Mouse (Mus musculus) liver, adult 2 months (tissue): ENCODE measurements around the gene Dcun1d1. TPM values are rescaled to one million over a fixed set of nuclear protein-coding genes. Genes with fewer than 3 reads are reported as not detected.

Experiments used
- DNase-seq: peaks from one replicate; pipeline ENCODE4 v3.0.0-alpha.2; 2011; ENCODE audit warnings: low read depth, low spot score; ENCODE audit errors: extremely low read depth
- H3K27ac ChIP-seq: fragments of 200-500 bp; replicated peaks from 2 replicates; pipeline ENCODE4 v1.5.1; 2012; ENCODE audit warnings: low read depth, mild to moderate bottlenecking, control low read depth, inconsistent platforms, low read length; ENCODE audit not compliant: insufficient read depth
- H3K27me3 ChIP-seq: fragments of 200-500 bp; 2 replicates; pipeline ENCODE4 v1.6.1; 2012; ENCODE audit warnings: mild to moderate bottlenecking, moderate library complexity, low read length, inconsistent platforms; ENCODE audit not compliant: control insufficient read depth, insufficient read depth
- H3K36me3 ChIP-seq: fragments of 200-500 bp; 2 replicates; pipeline ENCODE4 v1.6.1; 2012; ENCODE audit warnings: low read length, inconsistent platforms; ENCODE audit not compliant: control insufficient read depth, insufficient read depth
- H3K4me1 ChIP-seq: fragments of 200-500 bp; 2 replicates; pipeline ENCODE4 v1.6.1; 2011; ENCODE audit warnings: low read length; ENCODE audit not compliant: control insufficient read depth, insufficient read depth
- H3K4me3 ChIP-seq: fragments of 200-500 bp; 2 replicates; pipeline ENCODE4 v1.5.1; 2011; ENCODE audit warnings: low read depth, mild to moderate bottlenecking, control low read depth, low read length, moderate library complexity; ENCODE audit not compliant: insufficient read depth
- H3K79me2 ChIP-seq: fragments of 200-500 bp; 2 replicates; pipeline ENCODE4 v1.6.1; 2012; ENCODE audit warnings: inconsistent platforms, mild to moderate bottlenecking, low read length, moderate library complexity; ENCODE audit not compliant: control insufficient read depth, insufficient read depth
- H3K9ac ChIP-seq: fragments of 200-500 bp; 2 replicates; pipeline ENCODE4 v1.6.1; 2012; ENCODE audit warnings: low read depth, mild to moderate bottlenecking, control low read depth, inconsistent platforms, low read length
- CTCF ChIP-seq: fragments of 200-500 bp; IDR thresholded peaks from 2 replicates; pipeline ENCODE4 v1.5.1; 2011; ENCODE audit warnings: low read depth, low read length, control low read depth
- POLR2A ChIP-seq: fragments of 200-500 bp; IDR thresholded peaks from 2 replicates; pipeline ENCODE4 v1.6.1; 2011; ENCODE audit warnings: low read length, control low read depth; ENCODE audit not compliant: insufficient read depth; ENCODE audit errors: extremely low read depth
- WGBS: fragments of 180-500 bp; shearing (Covaris S2); methylation state at CpG from one replicate; pipeline ENCODE4 v1.1.7; 2018; 5-methylcytosine and 5-hydroxymethylcytosine counted together
- polyA plus RNA-seq: library from polyadenylated mRNA; depleted of rRNA; stranded (reverse); fragments of >200 nt; gene quantifications from 2 replicates; pipeline ENCODE4 v1.2.3, GENCODE M21; 2012
- total RNA-seq: library from RNA; depleted of rRNA; stranded (reverse); fragments of >200 nt; gene quantifications from 2 replicates; pipeline ENCODE4 v1.2.3, GENCODE M21; 2014

Dcun1d1 gene
- total and polyA plus RNA-seq, 2 experiments, result 10.2 to 61.1 TPM

GRCm38 (mm10) chr3:35940047-35940446, 2.8 kb upstream of the Dcun1d1 start:
- TF ChIP-seq CTCF (no peak), POLR2A (no peak)
- H3K27me3 ChIP-seq, result no peaks in the 10 kb centered on the region
- 60% methylated on average over 2 of the region's 2 CpGs for WGBS
- no peak for DNase-seq
- H3K9ac ChIP-seq, result no peak overlapping the region
- no peaks in the 10 kb centered on the region; the same call in 1 of the 2 replicates for H3K79me2 ChIP-seq
- peaks cover 2% of the 10 kb centered on the region; the same call in 1 of the 2 replicates for H3K36me3 ChIP-seq
- no peak overlapping the region for H3K27ac ChIP-seq
- no peak overlapping the region for H3K4me3 ChIP-seq
- H3K4me1 ChIP-seq, result no peaks in the 10 kb centered on the region

GRCm38 (mm10) chr3:35933405-35933777, 3.9 kb downstream of the Dcun1d1 start:
- TF ChIP-seq CTCF (no peak), POLR2A (no peak)
- DNase-seq, result no peak
- Histone ChIP-seq H3K36me3 (peaks cover 2% of the 10 kb centered on the region; the same call in 1 of the 2 replicates), H3K27me3 (no peaks in the 10 kb centered on the region), H3K4me1 (peaks cover 13% of the 10 kb centered on the region), H3K4me3 (peak overlapping the region; percentile 89), H3K27ac (peak overlapping the region; percentile 97), H3K79me2 (peaks cover 16% of the 10 kb centered on the region), H3K9ac (peak overlapping the region; percentile 97)
- under 1% methylated on average over 14 of the region's 14 CpGs for WGBS

GRCm38 (mm10) chr3:35932735-35933404, 4.4 kb downstream of the Dcun1d1 start:
- H3K9ac ChIP-seq, result peak overlapping the region; percentile 97
- no peaks in the 10 kb centered on the region for H3K27me3 ChIP-seq
- H3K36me3 ChIP-seq, result peaks cover under 1% of the 10 kb centered on the region; the same call in 1 of the 2 replicates
- DNase-seq, result peak; percentile 62
- peak overlapping the region; percentile 97 for H3K27ac ChIP-seq
- peak overlapping the region; percentile 89 for H3K4me3 ChIP-seq
- WGBS, result under 1% methylated on average over 67 of the region's 73 CpGs
- peaks cover 19% of the 10 kb centered on the region for H3K79me2 ChIP-seq
- TF ChIP-seq POLR2A (0 out of 2 replicates have a peak, but pooled peaks have one; percentile 57), CTCF (no peak)
- H3K4me1 ChIP-seq, result peaks cover 14% of the 10 kb centered on the region

GRCm38 (mm10) chr3:35931896-35932727, 5.1 kb downstream of the Dcun1d1 start:
- no peaks in the 10 kb centered on the region for H3K27me3 ChIP-seq
- H3K27ac ChIP-seq, result peak overlapping the region; percentile 97
- peak; percentile 60 for DNase-seq
- peaks cover 19% of the 10 kb centered on the region for H3K79me2 ChIP-seq
- H3K4me1 ChIP-seq, result peaks cover 17% of the 10 kb centered on the region
- TF ChIP-seq CTCF (no peak), POLR2A (no peak)
- WGBS, result under 1% methylated on average over 65 of the region's 65 CpGs
- peak overlapping the region; percentile 89 for H3K4me3 ChIP-seq
- peak overlapping the region; percentile 97 for H3K9ac ChIP-seq
- H3K36me3 ChIP-seq, result no peaks in the 10 kb centered on the region

GRCm38 (mm10) chr3:35931359-35931758, 5.9 kb downstream of the Dcun1d1 start:
- Histone ChIP-seq H3K27ac (peak overlapping the region; percentile 97), H3K27me3 (no peaks in the 10 kb centered on the region), H3K36me3 (no peaks in the 10 kb centered on the region), H3K9ac (peak overlapping the region; percentile 89), H3K4me1 (peaks cover 20% of the 10 kb centered on the region), H3K79me2 (peaks cover 19% of the 10 kb centered on the region), H3K4me3 (peak overlapping the region; percentile 89)
- WGBS, result 6% methylated on average over 7 of the region's 7 CpGs
- TF ChIP-seq POLR2A (no peak), CTCF (no peak)
- DNase-seq, result peak; percentile 94
